Mouse (Mus musculus): ENCODE measurements around the gene Gm6020. TPM values are rescaled to one million over a fixed set of nuclear protein-coding genes. Genes with fewer than 3 reads are reported as not detected.
A peak's percentile ranks its signal among the peaks of the same experiment; 100 is the strongest.
"Not testable (repeated sequence)": the region's sequence is repeated elsewhere in the genome, so short reads cannot be mapped to it uniquely, and the experiment has no call there.

Gm6020 gene
- polyA plus RNA-seq (2016; fragmentation: Nextera tagmentation; extraction: Ambion mirVana), result not detected in 2 replicates

DNA sequence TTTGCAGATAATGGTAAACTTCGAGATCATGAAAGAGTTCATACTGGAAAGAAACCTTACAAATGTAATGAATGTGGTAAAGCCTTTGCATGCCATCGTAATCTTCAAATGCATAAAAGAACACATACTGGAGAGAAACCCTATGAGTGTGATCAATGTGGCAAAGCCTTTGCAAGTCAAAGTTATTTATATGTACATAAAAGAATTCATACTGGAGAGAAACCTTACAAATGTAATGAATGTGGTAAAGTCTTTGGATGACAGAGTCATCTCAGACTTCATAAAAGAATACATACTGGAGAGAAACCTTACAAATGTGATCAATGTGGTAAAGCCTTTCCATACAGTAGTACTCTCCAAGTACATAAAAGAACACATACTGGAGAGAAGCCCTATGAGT is at the start of gene Gm6020:
Gene Gm6020, plus strand, starts transcription at position 301 of the 400 bp plus-strand sequence.
- 82% methylated on average over 2 of the region's 2 CpGs for WGBS
- H3K4me3 ChIP-seq, result not testable (repeated sequence)

DNA sequence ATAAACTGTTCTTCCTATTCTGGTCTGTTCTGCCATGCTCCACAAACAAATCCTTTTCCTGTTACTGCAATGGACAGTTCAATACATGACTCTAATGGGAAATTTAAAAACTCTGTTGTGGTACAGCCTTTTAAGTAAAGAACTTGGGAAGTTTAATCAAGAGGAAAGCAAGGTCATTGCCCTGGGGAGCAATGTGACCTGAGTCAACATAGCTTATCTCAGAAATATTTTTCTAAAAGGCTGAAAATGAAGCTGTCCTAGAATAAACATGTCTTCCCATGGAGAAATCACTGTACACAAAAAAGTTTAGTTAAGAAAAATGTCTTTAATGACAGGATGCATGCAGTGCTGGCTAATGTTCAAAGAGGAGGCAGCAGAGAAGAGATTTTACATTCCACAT is 45.0 kb upstream of the Gm6020 start:
- Histone ChIP-seq H3K36me3 (no peaks in the 10 kb centered on the region), H3K4me2 (replicated peaks) (no peak overlapping the region), H3K27ac (replicated peaks) (no peak overlapping the region), H3K9ac (replicated peaks) (no peak overlapping the region), H3K27me3 (no peaks in the 10 kb centered on the region), H3K4me1 (peaks cover 12% of the 10 kb centered on the region), H3K9me3 (no peaks in the 10 kb centered on the region), H3K4me3 (no peak overlapping the region)
- no peak for ATAC-seq (ENCODE audit: low FRiP score, low read depth)

More for the DNA sequence above, at the start of gene Gm6020:
- not testable (repeated sequence) for H3K36me3 ChIP-seq; H3K9ac ChIP-seq (replicated peaks); H3K4me2 ChIP-seq (replicated peaks); ATAC-seq (ENCODE audit: low FRiP score, low read depth); H3K27me3 ChIP-seq; H3K27ac ChIP-seq (replicated peaks); H3K4me1 ChIP-seq
- H3K9me3 ChIP-seq, result 0 out of 2 replicates have a peak, but pooled peaks cover 22% of the 10 kb centered on the region

DNA sequence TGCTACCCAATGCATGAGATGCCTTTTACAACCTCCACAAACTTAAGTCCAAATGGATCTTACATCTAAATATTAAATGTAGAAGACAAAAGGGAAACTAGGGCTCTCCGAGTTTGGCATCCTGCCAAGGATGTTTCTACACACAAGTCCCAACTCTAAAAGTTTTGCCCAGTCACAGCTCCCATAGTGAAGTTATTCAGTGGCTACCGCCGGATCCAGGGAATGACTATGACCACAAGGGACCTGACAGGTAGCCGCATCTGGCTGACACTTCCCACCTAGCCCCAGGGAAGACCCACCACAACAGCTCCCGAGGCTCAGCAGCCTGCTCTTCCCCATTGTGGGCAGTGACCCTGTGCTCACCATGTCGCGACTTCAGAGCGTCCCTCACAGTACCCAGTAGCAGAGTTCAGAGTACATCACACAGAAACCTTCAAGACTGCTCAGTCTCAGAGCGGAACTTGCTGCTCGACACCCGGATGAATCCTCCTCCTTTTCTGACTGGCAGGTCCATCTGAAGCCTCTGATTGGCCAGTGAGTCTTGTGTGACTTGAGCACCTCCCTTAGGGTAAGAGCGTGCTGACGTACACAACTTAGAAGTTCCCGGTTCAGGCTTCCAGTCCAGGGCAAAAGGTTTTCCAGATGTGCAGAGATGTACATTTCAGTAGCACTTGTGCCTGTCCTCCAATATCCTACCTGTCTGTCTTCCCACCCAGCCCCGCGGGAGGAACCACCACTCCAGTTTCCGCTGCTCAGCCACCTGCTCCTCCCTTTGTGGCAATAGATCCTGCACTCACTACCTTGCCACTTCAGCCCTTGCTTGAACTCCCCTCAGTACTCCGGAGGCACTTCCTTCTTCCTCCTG is 43.1 kb upstream of the Gm6020 start, which contains the start of gene Zfp950:
Gene Zfp950, minus strand, starts transcription at position 499 of the 865 bp plus-strand sequence.
- H3K36me3 ChIP-seq, result no peaks in the 10 kb centered on the region
- H3K4me2 ChIP-seq (replicated peaks), result peak within 1 kb of the TSS; percentile 64
- no peaks in the 10 kb centered on the region for H3K9me3 ChIP-seq
- peak; percentile 100 for ATAC-seq (ENCODE audit: low FRiP score, low read depth)
- H3K9ac ChIP-seq (replicated peaks), result peak within 1 kb of the TSS; percentile 78
- H3K4me1 ChIP-seq, result peaks cover 12% of the 10 kb centered on the region
- WGBS, result under 1% methylated on average over 18 of the region's 18 CpGs
- peak within 1 kb of the TSS; percentile 71 for H3K4me3 ChIP-seq
- no peaks in the 10 kb centered on the region for H3K27me3 ChIP-seq
- no peak within 1 kb of the TSS for H3K27ac ChIP-seq (replicated peaks)

DNA sequence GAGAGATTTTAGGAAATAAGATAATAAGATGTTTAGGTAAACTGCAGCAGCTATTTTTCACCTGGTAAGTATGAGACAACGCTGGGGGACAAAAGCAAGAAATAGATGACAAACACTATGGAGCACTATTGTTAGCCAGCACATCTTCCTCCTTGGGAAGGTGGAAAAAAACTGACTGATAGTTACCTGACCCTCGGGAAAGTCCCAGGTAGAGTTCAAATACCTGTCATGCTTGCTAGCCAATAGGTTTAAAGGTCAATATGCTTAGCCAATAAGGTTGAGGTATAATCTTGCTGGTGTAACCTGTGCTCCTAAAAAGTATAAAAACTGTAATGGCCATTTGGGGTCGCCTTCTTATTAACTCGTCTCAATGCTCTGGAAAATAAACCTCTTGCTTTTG is 42.4 kb upstream of the Gm6020 start:
- ATAC-seq (ENCODE audit: low FRiP score, low read depth), result no peak
- Histone ChIP-seq H3K4me1 (peaks cover 12% of the 10 kb centered on the region), H3K4me2 (replicated peaks) (peak overlapping the region; percentile 64), H3K36me3 (no peaks in the 10 kb centered on the region), H3K4me3 (peak overlapping the region; percentile 71), H3K27ac (replicated peaks) (no peak overlapping the region), H3K9ac (replicated peaks) (peak overlapping the region; percentile 78), H3K9me3 (no peaks in the 10 kb centered on the region), H3K27me3 (no peaks in the 10 kb centered on the region)
- 20% methylated on average over 4 of the region's 4 CpGs for WGBS

DNA sequence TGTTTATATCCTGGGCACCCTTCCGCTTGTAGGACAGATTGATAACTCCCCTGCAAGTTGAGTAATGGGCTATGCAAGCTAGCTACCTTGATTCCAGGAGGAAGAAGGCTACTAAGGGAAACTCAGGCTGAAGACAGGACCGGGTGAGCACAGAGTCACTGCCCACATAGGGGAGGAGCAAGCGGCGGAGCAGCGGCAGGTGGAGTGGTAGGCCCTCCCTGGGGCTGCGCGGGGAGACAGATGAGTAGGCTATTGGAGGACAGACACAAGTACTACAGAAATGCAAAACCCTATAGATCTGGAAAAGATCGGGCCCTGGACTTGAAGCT is 32.4 kb upstream of the Gm6020 start:
- Histone ChIP-seq H3K9me3 (no peaks in the 10 kb centered on the region), H3K4me2 (replicated peaks) (peak overlapping the region; percentile 63), H3K36me3 (no peaks in the 10 kb centered on the region), H3K4me1 (0 out of 2 replicates have a peak, but pooled peaks cover 3% of the 10 kb centered on the region), H3K9ac (replicated peaks) (peak overlapping the region; percentile 46; the same call in 1 of the 2 replicates), H3K27me3 (peaks cover 8% of the 10 kb centered on the region; the same call in 1 of the 2 replicates), H3K4me3 (peak overlapping the region; percentile 44), H3K27ac (replicated peaks) (no peak overlapping the region)
- peak; percentile 49 for ATAC-seq (ENCODE audit: low FRiP score, low read depth)
- 8% methylated on average over 8 of the region's 8 CpGs for WGBS

DNA sequence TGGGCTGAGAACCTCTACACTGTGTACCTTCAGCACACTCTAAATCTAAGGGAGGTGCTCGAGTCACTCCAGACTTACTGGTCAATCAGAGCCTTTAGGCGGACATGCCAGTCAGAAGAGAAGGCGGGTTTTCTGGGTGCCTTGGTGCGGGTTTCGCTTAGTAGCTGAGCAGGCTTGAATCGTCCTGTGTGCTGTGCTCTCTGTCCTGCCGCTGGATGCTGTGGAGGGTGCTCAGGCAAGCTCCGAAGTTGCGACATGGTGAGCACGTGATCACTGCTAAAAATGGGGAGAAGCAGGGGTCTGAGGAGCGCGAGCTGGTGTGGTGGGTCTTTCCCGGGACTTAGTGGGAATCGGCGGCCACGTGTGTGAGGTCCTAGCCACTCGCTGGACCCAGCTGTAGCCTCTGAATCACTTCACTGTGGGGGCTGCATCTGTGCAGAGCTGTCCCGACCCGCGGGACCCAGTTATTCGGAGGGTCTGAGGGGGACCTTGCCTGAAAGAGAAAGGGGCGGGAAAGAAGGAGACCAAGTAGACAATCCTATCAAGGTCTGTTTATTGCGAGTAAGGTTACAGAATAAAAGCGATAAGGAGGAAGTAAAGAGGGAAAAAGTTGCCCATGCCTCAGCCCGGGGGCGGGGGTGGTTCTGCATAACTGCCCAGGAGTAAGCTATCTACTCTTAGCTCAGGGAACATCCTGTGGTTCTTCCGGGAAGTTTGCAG is 31.8 kb upstream of the Gm6020 start:
- WGBS, result 7% methylated on average over 27 of the region's 27 CpGs
- peak overlapping the region; percentile 46; the same call in 1 of the 2 replicates for H3K9ac ChIP-seq (replicated peaks)
- no peak overlapping the region for H3K27ac ChIP-seq (replicated peaks)
- H3K4me2 ChIP-seq (replicated peaks), result peak overlapping the region; percentile 63
- H3K9me3 ChIP-seq, result no peaks in the 10 kb centered on the region
- H3K27me3 ChIP-seq, result peaks cover 8% of the 10 kb centered on the region; the same call in 1 of the 2 replicates
- peak overlapping the region; percentile 44 for H3K4me3 ChIP-seq
- peak; percentile 73 for ATAC-seq (ENCODE audit: low FRiP score, low read depth)
- no peaks in the 10 kb centered on the region for H3K36me3 ChIP-seq
- H3K4me1 ChIP-seq, result 0 out of 2 replicates have a peak, but pooled peaks cover 3% of the 10 kb centered on the region

DNA sequence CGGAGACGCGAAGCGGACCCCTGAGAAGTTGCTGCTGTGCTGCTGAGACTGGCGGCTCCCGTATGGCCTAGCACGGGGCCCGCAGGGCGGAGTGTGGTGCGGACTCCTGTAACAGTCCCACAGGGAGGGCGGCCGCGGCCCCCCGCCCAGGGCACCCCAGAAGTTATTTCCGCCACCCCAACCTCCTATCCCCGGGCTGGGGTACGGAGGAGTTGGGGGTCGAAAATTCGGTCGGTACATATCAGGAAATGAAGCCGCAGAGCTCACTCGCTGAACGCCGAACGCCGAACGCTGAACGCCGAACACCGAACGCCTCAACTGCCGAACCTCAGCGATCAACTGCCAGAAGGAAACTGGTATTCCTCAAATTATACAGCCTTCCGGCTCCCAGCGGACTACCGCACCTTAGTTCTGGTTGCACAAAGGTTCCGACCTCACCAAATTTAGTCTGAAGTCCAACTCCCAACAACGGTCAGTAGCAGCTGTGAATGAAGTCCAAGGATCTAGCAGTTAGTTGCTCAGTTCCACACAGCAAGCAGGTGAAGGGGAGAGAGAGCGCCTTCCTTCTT is 7.8 kb upstream of the Gm6020 start, which contains the start of gene Gm7102:
Gene Gm7102, minus strand, starts transcription at position 554 of the 569 bp plus-strand sequence.
- H3K9ac ChIP-seq (replicated peaks), result no peak within 1 kb of the TSS
- ATAC-seq (ENCODE audit: low FRiP score, low read depth), result no peak
- WGBS, result 44% methylated on average over 39 of the region's 39 CpGs

DNA sequence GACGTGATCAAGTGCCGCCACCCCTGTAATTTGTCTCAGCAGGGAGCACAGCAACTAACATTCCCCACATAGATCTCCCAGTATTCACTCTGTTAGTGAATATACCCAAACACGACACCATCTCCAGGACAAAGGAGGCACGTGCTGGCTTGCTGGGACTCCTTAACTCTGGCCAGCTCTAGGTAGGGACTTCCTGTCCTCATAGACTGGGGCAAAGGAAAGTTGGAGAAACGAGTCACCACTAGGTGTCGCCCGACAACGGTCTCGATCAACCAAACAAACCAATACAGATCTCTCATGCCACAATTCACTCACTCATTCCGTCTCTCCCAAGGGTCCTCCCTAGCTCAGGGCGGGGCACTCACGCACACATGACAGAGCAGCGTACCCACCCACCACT is 15.6 kb downstream of the Gm6020 start:
- Histone ChIP-seq H3K4me2 (replicated peaks) (no peak overlapping the region), H3K9me3 (no peaks in the 10 kb centered on the region), H3K4me1 (no peaks in the 10 kb centered on the region), H3K27ac (replicated peaks) (no peak overlapping the region), H3K27me3 (no peaks in the 10 kb centered on the region), H3K4me3 (no peak overlapping the region), H3K9ac (replicated peaks) (no peak overlapping the region), H3K36me3 (no peaks in the 10 kb centered on the region)
- ATAC-seq (ENCODE audit: low FRiP score, low read depth), result no peak
- WGBS, result 14% methylated on average over 13 of the region's 13 CpGs

More for the DNA sequence above, 7.8 kb upstream of the Gm6020 start, which contains the start of gene Gm7102:
- Histone ChIP-seq H3K36me3 (no peaks in the 10 kb centered on the region), H3K4me2 (replicated peaks) (peak within 1 kb of the TSS; percentile 45), H3K4me1 (no peaks in the 10 kb centered on the region), H3K9me3 (0 out of 2 replicates have a peak, but pooled peaks cover 9% of the 10 kb centered on the region), H3K27ac (replicated peaks) (no peak within 1 kb of the TSS), H3K27me3 (no peaks in the 10 kb centered on the region), H3K4me3 (peak within 1 kb of the TSS; percentile 35)

DNA sequence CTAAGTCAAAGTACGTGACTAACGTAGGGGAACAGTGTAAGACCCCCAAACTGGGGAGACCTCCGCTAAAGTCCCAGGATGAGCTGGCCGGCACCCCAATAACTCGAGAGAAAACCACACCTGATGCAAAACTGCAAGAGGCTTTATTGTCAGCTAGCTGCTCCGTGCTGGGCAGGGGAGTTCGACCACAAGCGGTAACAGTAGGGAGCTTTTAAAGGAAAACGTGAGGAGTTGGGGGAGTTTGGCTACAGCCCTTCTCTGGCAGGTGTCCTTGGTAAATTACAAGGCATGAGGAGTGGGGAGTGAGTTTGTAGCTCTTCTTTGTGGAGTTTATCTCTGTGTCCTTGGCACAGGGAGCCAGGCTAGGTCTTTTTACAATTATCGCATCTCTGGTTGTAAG is 16.1 kb downstream of the Gm6020 start:
- Histone ChIP-seq H3K36me3 (no peaks in the 10 kb centered on the region), H3K4me3 (no peak overlapping the region), H3K9ac (replicated peaks) (no peak overlapping the region), H3K27me3 (no peaks in the 10 kb centered on the region), H3K4me2 (replicated peaks) (no peak overlapping the region), H3K27ac (replicated peaks) (no peak overlapping the region), H3K9me3 (no peaks in the 10 kb centered on the region), H3K4me1 (no peaks in the 10 kb centered on the region)
- ATAC-seq (ENCODE audit: low FRiP score, low read depth), result no peak
- WGBS, result 25% methylated on average over 10 of the region's 10 CpGs

DNA sequence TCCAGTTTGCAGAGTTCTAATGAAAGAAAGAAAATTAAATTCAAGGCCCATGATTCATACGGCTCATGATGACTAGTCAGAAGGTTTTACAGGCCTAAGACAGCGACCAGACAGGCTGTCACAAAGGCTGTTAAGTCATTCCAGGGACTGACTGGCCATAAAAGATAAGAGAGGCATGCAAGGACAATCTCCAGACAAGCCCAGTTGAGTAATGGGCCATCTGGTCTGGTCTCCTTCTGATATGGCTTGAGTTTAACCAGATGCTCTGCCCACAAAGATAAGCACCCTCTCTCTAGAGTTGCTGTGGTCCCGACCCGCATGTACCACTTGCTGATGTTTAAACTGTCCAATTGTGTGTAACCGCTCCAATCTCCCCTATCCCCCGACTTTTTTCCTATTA is 23.8 kb downstream of the Gm6020 start:
- ATAC-seq (ENCODE audit: low FRiP score, low read depth); H3K4me1 ChIP-seq: not testable (repeated sequence)

DNA sequence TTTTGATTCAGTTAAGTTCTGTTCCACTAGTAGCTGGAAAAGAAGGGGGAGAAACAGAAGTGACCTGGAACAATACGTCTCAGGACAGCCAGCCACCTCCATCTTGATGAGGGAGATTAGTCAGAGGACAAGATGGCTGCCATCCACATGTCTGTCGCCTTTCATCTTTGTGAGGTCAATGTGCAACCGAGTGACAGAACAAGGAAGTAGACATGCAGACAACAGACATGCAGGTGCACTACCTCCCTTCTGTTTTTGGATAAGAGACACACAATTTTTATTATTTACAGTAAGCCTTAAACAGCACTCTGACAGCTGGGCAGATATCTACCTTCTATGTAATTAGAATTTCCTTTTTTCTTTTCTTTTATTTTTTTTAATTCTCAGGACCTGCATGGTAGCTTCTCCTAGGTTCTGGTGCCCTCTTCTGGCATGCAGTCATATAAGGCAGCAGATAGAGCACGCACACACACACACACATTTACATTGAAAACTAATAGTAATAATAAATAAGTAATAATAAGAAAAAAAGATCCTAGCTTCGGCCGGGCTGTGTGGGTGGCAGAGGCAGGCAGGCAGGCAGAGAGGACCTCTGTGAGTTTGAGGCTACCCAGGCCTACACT is 40.1 kb downstream of the Gm6020 start:
- no peak overlapping the region for H3K9ac ChIP-seq (replicated peaks)
- WGBS, result 93% methylated on average over 6 of the region's 6 CpGs
- ATAC-seq (ENCODE audit: low FRiP score, low read depth), result no peak
- peaks cover 5% of the 10 kb centered on the region; the same call in 1 of the 2 replicates for H3K27me3 ChIP-seq
- H3K4me2 ChIP-seq (replicated peaks), result no peak overlapping the region
- no peak overlapping the region for H3K4me3 ChIP-seq
- no peaks in the 10 kb centered on the region; the same call in 1 of the 2 replicates for H3K4me1 ChIP-seq
- H3K27ac ChIP-seq (replicated peaks), result no peak overlapping the region
- no peaks in the 10 kb centered on the region for H3K9me3 ChIP-seq
- H3K36me3 ChIP-seq, result no peaks in the 10 kb centered on the region

More for the DNA sequence above, 23.8 kb downstream of the Gm6020 start:
- H3K27me3 ChIP-seq; H3K4me3 ChIP-seq; H3K4me2 ChIP-seq (replicated peaks); H3K9me3 ChIP-seq; H3K27ac ChIP-seq (replicated peaks); H3K9ac ChIP-seq (replicated peaks); H3K36me3 ChIP-seq: not testable (repeated sequence)
- 81% methylated on average over 6 of the region's 6 CpGs for WGBS

Data from midbrain, embryonic 12.5 days (tissue).